Mouse (Mus musculus): ENCODE measurements at regions not wholly inside any gene's neighbourhood (a gene's known extent, or its start where the extent isn't known, plus 50 kb on each side); places are given as distances from the start of the nearest gene placed in this dataset.
A peak's percentile ranks its signal among the peaks of the same experiment; 100 is the strongest.

DNA sequence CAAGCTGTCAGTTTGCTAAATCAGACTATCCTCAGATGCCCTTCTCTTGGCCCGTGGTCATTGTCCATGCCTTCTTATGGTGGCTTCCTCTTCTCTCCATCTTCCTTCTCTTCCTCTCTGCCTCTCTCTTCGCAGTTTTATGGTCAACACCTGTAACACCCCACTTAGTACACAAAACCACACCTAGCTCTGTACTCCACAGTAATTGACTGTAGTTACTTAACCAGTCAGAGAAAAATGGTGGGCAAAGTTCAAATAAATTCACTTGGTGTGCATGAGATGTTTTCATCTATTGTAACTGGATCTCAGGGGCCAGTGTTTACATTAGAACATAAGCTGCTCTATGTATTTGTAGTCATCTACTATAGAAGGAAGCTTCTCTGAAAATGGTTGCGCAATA lies 807.8 kb upstream of the Cadm2 start:
- no peak for DNase-seq (ENCODE audit: low spot score in 2 of 2)
- no peak for TF ChIP-seq CTCF (conservative IDR thresholded peaks at IDR 0.05)
- Histone ChIP-seq H3K4me3 (no peak overlapping the region), H3K27ac (no peak overlapping the region)

DNA sequence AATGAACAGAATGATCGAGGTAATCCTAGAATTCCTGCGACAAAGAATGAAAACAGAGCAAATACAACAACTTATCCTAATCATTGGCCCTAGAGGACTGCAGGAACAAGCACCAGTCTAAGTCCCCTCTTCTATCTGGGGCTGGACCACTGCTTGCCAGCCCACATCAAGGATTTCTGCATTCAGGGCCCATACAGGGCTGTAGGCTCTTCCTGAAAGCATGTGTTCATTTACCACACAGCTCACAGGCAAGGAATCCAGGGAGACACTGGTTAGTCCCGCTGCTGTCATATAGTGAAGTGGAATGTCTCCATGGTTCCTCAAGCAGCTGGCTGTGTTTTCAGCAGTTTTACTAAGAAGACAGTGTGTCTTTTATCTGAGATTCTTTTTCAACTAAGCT lies 806.8 kb upstream of the Cadm2 start:
- TF ChIP-seq CTCF (conservative IDR thresholded peaks at IDR 0.05), result no peak
- no peak overlapping the region for H3K27ac ChIP-seq
- no peak for DNase-seq (ENCODE audit: low spot score in 2 of 2)
- no peak overlapping the region for H3K4me3 ChIP-seq

DNA sequence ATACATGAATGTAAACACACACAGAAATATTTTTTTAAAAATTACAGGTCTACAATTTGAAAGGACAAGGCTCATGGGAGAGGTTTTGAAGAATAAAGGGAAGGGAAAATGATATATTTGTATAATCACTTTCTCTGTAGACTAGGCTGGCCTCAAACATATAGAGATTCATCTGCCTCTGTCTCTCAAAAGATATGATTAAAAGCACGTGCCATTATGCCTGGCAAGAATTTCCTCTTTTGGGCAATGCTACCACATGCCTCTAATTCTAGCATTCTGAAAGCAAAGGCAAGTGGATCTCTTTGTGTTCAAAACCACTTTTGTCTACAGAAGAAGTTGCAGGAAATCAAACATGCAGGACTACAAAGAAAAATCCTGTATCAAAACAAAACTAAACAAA lies 804.6 kb upstream of the Cadm2 start:
- no peak for TF ChIP-seq CTCF (conservative IDR thresholded peaks at IDR 0.05)
- no peak overlapping the region for H3K27ac ChIP-seq

DNA sequence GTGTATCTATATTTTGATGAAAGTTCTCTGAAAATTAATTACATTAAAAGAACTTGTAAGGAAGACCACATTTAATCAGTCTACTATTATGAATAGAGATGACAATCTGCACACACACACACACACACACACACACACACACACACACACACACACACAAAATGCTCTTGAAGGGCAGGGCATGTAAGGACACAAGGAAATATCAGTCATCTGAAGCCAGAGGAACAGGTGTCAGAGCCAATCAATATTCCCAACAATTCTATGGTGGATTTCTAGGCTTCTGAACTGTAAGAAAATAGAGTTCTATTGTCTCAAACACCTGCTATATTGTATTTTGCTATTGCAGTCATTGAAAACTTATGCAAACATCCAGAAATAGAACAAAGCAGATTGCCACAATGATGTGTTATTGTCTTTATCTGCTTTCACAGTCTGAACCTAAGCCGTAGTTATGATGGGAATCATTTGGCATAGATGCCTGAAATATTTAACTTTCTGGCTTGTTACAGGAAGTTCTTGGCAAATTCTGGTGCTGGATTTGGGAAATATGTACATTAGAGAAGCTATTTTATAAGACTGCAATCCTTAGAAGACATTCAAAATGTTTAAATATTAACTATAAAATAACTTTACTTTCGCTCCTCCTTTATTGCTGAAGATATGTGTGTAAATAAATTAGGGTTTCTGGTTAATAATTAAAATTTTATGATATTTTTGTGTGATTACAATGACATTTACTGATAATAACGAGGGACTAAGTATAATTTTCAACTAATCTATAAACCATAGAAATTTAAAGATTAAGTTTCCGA lies 781.4 kb upstream of the Cadm2 start:
- peak in 1 of 2 experiments; percentile 2 for DNase-seq (ENCODE audit: low spot score in 2 of 2)
- no peak overlapping the region for H3K27ac ChIP-seq
- TF ChIP-seq CTCF (conservative IDR thresholded peaks at IDR 0.05), result no peak
- H3K4me3 ChIP-seq, result no peak overlapping the region

More for the DNA sequence above, 804.6 kb upstream of the Cadm2 start:
- DNase-seq (ENCODE audit: low spot score in 2 of 2), result no peak
- H3K4me3 ChIP-seq, result no peak overlapping the region

DNA sequence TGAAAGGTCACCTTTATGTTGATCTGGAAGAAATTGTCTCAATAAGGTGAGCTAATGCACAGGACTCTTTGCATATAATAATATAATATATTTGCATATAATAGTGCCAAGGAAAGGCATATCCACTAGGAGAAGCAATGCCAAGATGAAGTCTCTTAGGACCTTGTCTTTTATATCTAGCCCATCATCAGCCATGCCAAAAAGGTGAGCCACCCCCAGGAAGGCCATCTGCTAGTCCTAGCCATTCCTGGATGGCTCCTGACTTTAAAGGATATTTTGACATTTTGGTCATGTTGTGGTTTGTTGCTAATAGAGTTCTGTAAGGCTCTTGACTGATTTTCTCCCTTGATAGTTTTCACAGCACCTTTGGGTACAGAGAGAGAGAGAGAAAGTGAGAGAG lies 779.9 kb upstream of the Cadm2 start:
- no peak for DNase-seq (ENCODE audit: low spot score in 2 of 2)
- Histone ChIP-seq H3K4me3 (no peak overlapping the region), H3K27ac (no peak overlapping the region)
- TF ChIP-seq CTCF (conservative IDR thresholded peaks at IDR 0.05), result no peak

DNA sequence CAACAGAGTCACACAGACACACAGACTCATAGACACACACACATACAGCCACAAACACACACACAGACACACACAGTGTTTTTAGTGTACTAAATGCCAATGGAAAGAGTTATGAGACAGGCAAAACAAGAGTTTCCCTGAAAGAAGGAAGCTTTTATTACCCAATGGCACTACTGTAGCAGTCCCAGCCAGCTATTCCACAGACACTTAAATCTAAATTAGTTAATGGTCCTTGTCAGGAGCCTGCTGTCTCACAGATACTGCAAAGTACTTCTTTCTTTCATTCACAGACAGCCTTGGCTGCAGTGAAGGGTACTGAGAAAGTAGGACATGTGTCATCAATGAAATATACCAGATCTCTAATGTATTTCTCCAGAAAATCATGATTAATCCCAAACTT lies 730.4 kb upstream of the Cadm2 start:
- TF ChIP-seq CTCF (conservative IDR thresholded peaks at IDR 0.05), result no peak
- H3K27ac ChIP-seq, result no peak overlapping the region
- DNase-seq (ENCODE audit: low spot score in 2 of 2), result no peak
- H3K4me3 ChIP-seq, result no peak overlapping the region

DNA sequence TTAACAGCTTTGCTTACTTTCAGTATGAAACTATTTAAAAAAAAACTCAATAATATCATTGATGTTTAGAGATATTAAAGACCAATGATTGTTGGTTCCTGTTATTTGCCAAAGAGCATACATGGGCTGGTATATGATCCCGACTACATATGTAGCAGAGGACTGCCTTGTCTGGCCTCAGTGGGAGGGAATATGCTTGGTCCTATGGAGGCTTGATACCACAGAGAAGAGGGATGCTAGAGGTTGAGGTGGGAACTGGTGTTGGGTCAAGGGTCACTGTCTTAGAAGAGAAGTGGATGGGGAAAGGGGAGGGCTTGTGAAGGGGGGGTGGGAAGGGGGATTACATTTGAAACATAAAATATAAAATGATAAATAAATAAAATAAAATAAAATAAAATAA lies 718.3 kb upstream of the Cadm2 start:
- no peak overlapping the region for H3K4me3 ChIP-seq
- no peak for DNase-seq (ENCODE audit: low spot score in 2 of 2)
- H3K27ac ChIP-seq, result no peak overlapping the region
- TF ChIP-seq CTCF (conservative IDR thresholded peaks at IDR 0.05), result no peak

Measured in layer of hippocampus, adult 2 months (tissue).